In the genomic region with DNA sequence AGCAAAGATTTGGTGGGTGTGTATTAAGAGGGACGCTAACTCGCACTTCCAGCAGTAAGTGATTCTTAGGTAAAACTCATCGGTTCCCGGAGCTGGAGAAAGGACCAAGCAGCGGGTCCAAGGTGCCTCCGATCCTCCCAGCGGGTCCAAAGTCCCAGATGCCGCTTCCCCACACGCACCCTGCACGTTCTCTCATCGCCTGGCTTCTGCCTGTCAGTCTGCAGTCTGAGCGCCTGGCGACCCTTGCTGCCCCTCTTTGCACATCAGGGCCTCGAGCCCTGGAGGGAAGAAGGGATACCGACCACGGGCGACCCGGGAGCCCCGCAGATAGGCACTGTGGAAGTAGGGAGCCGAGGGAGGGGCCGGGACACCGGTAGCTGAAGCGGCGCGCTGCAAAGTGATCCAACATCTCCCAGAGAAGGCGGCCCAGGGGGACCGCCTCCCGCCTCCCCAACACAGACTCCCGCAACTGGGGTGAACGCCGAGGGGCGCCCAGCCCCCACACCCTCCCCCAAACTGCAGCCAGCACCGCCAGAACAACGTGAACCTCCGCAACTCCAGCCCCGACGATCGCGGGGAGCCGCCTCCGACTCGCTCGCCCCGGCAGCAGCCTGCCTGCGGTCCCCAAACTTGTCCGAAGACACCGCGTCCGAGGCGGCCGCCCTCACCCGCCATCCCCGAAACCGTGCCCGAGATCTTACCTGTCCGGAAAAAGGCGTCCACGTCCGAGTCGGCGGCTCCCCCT, we compare ENCODE assay signal across 8 mouse cellular contexts. TPM values are rescaled to one million over a fixed set of nuclear protein-coding genes. Genes with fewer than 3 reads are reported as not detected.
DNase-seq lines count a peak whose midpoint lies in the region; ATAC-seq and TF ChIP-seq lines count a peak whose summit lies in the region.

No protein-coding gene starts in this region.

- DNase-seq in adrenal gland, postnatal 14 days: peak; percentile 42
- DNase-seq in layer of hippocampus, postnatal 36 days: peak; percentile 41 to 46
- peak; percentile 51 for DNase-seq in stomach, postnatal 0 days (ENCODE audit: low spot score)

- H3K4me3 ChIP-seq in erythroblast, embryonic 14.5 days (replicated peaks): peak overlapping the region; percentile 43
- H3K4me3 ChIP-seq in forebrain, embryonic 13.5 days: peak overlapping the region; percentile 94
- H3K4me3 ChIP-seq in hindbrain, embryonic 12.5 days: peak overlapping the region; percentile 91
- peak overlapping the region; percentile 95 for H3K4me3 ChIP-seq in midbrain, embryonic 12.5 days
- peak overlapping the region; percentile 77 for H3K4me3 ChIP-seq in stomach, postnatal 0 days (ENCODE audit: low read depth, low read length)

- under 1% methylated on average over 53 of the region's 61 CpGs for WGBS in forebrain, embryonic 13.5 days
- WGBS in hindbrain, embryonic 12.5 days: under 1% methylated on average over 54 of the region's 61 CpGs
- WGBS in midbrain, embryonic 12.5 days: under 1% methylated on average over 57 of the region's 61 CpGs
- WGBS in stomach, postnatal 0 days: under 1% methylated on average over 52 of the region's 61 CpGs

- no peaks in the 10 kb centered on the region for H3K9me3 ChIP-seq in erythroblast, embryonic 14.5 days (ENCODE audit: control insufficient read depth, low read length)
- H3K9me3 ChIP-seq in forebrain, embryonic 13.5 days (replicated peaks): no peaks in the 10 kb centered on the region
- no peaks in the 10 kb centered on the region for H3K9me3 ChIP-seq in hindbrain, embryonic 12.5 days (replicated peaks)
- H3K9me3 ChIP-seq in midbrain, embryonic 12.5 days: 0 out of 2 replicates have a peak, but pooled peaks cover 2% of the 10 kb centered on the region
- H3K9me3 ChIP-seq in stomach, postnatal 0 days (ENCODE audit: control insufficient read depth, low read length): no peaks in the 10 kb centered on the region

- TF ChIP-seq CTCF in stomach, postnatal 0 days (IDR thresholded peaks at IDR 0.05; ENCODE audit: low read depth): no peak

- peaks cover 77% of the 10 kb centered on the region for H3K27me3 ChIP-seq in erythroblast, embryonic 14.5 days (ENCODE audit: control insufficient read depth)
- no peaks in the 10 kb centered on the region for H3K27me3 ChIP-seq in forebrain, embryonic 13.5 days
- H3K27me3 ChIP-seq in hindbrain, embryonic 12.5 days: no peaks in the 10 kb centered on the region
- no peaks in the 10 kb centered on the region for H3K27me3 ChIP-seq in midbrain, embryonic 12.5 days
- no peaks in the 10 kb centered on the region for H3K27me3 ChIP-seq in stomach, postnatal 0 days (ENCODE audit: control insufficient read depth, insufficient read depth, low read length)

- H3K9ac ChIP-seq in forebrain, embryonic 13.5 days: peak overlapping the region; percentile 98
- H3K9ac ChIP-seq in hindbrain, embryonic 12.5 days: peak overlapping the region; percentile 97
- H3K9ac ChIP-seq in midbrain, embryonic 12.5 days (replicated peaks): peak overlapping the region; percentile 98
- H3K9ac ChIP-seq in stomach, postnatal 0 days (ENCODE audit: low read length): peak overlapping the region; percentile 86

- ATAC-seq in erythroblast, adult 5-6 weeks (replicated peaks; ENCODE audit: low FRiP score, poor library complexity, severe bottlenecking): no peak
- ATAC-seq in forebrain, embryonic 13.5 days: peak; percentile 11
- ATAC-seq in hindbrain, embryonic 12.5 days (ENCODE audit: low FRiP score): peak; percentile 6; the same call in 1 of the 2 replicates
- ATAC-seq in midbrain, embryonic 12.5 days (ENCODE audit: low FRiP score, low read depth): no peak; the same call in 1 of the 2 replicates
- 0 out of 2 replicates have a peak, but pooled peaks have one; percentile 2 for ATAC-seq in stomach, postnatal 0 days (ENCODE audit: low FRiP score, low TSS enrichment)

- TF ChIP-seq EP300 in stomach, postnatal 0 days (optimal IDR thresholded peaks at IDR 0.05): no peak

- H3K27ac ChIP-seq in forebrain, embryonic 13.5 days: peak overlapping the region; percentile 98
- H3K27ac ChIP-seq in hindbrain, embryonic 12.5 days: peak overlapping the region; percentile 98
- peak overlapping the region; percentile 97 for H3K27ac ChIP-seq in midbrain, embryonic 12.5 days (replicated peaks)
- H3K27ac ChIP-seq in stomach, postnatal 0 days (replicated peaks): peak overlapping the region; percentile 86

- H3K36me3 ChIP-seq in erythroblast, embryonic 14.5 days (ENCODE audit: control insufficient read depth): no peaks in the 10 kb centered on the region
- H3K36me3 ChIP-seq in forebrain, embryonic 13.5 days (ENCODE audit: poor library complexity, severe bottlenecking): 0 out of 2 replicates have a peak, but pooled peaks cover 3% of the 10 kb centered on the region
- peaks cover 1% of the 10 kb centered on the region; the same call in 1 of the 2 replicates for H3K36me3 ChIP-seq in hindbrain, embryonic 12.5 days
- H3K36me3 ChIP-seq in midbrain, embryonic 12.5 days: no peaks in the 10 kb centered on the region; the same call in 1 of the 2 replicates
- H3K36me3 ChIP-seq in stomach, postnatal 0 days (ENCODE audit: control insufficient read depth, insufficient read depth, low read length): no peaks in the 10 kb centered on the region

- H3K4me2 ChIP-seq in forebrain, embryonic 13.5 days: peak overlapping the region; percentile 90
- peak overlapping the region; percentile 87 for H3K4me2 ChIP-seq in hindbrain, embryonic 12.5 days (replicated peaks)
- H3K4me2 ChIP-seq in midbrain, embryonic 12.5 days (replicated peaks): peak overlapping the region; percentile 69
- H3K4me2 ChIP-seq in stomach, postnatal 0 days (replicated peaks; ENCODE audit: low read depth): peak overlapping the region; percentile 92

- no peaks in the 10 kb centered on the region for H3K4me1 ChIP-seq in erythroblast, embryonic 14.5 days (ENCODE audit: control insufficient read depth)
- H3K4me1 ChIP-seq in forebrain, embryonic 13.5 days: peaks cover 41% of the 10 kb centered on the region
- peaks cover 31% of the 10 kb centered on the region for H3K4me1 ChIP-seq in hindbrain, embryonic 12.5 days
- peaks cover 35% of the 10 kb centered on the region for H3K4me1 ChIP-seq in midbrain, embryonic 12.5 days
- no peaks in the 10 kb centered on the region; the same call in 1 of the 2 replicates for H3K4me1 ChIP-seq in stomach, postnatal 0 days (replicated peaks; ENCODE audit: control insufficient read depth, insufficient read depth)

RNA-seq across cellular contexts. Expression of gene Kalrn, which starts 0.8 kb away (rescaled TPM):
- 0.13 and 0.15 TPM in 2 replicates for polyA plus RNA-seq in erythroblast, embryonic 14.5 days (2012)
- total RNA-seq in erythroblast, adult 5-6 weeks (2015; ENCODE audit: low replicate concordance): not detected in 2 replicates
- total RNA-seq in erythroblast, adult 5-6 weeks (2017; ENCODE audit: low replicate concordance): 0.84 and 0.94 TPM in 2 replicates
- 12.9 and 20.7 TPM in 2 replicates for total RNA-seq in adrenal gland, postnatal 14 days (2021)
- polyA plus RNA-seq in forebrain, embryonic 13.5 days (2015; fragmentation: Nextera tagmentation; extraction: Ambion mirVana): 31.5 and 34.4 TPM in 2 replicates
- 28.3 and 33.2 TPM in 2 replicates for polyA plus RNA-seq in hindbrain, embryonic 12.5 days (2016; fragmentation: Nextera tagmentation; extraction: Ambion mirVana)
- 100 to 1,000 TPM; 472 to 547 TPM for total RNA-seq in layer of hippocampus, postnatal 36 days (2021)
- polyA plus RNA-seq in midbrain, embryonic 12.5 days (2016; fragmentation: Nextera tagmentation; extraction: Ambion mirVana): 28.9 and 31.9 TPM in 2 replicates
- polyA plus RNA-seq in stomach, postnatal 0 days (2015; fragmentation: Nextera tagmentation; extraction: Ambion mirVana): 14.4 and 16.7 TPM in 2 replicates

Comparison
In these comparisons a context has a peak if more than half of its experiments do, and no peak if none do; other contexts are left out.
1. H3K4me3 ChIP-seq: peak in every context shown above with its lines; median percentile 95 in midbrain, embryonic 12.5 days; 94 in forebrain, embryonic 13.5 days; 91 in hindbrain, embryonic 12.5 days; 77 in stomach, postnatal 0 days; 43 in erythroblast, embryonic 14.5 days.
2. ATAC-seq: peak in forebrain, embryonic 13.5 days (single experiment), hindbrain, embryonic 12.5 days (single experiment) and stomach, postnatal 0 days (single experiment); none in erythroblast, adult 5-6 weeks (single experiment) and midbrain, embryonic 12.5 days (single experiment).
3. RNA of gene Kalrn, which starts 0.8 kb away (polyA plus RNA-seq): 28.3 to 33.2 TPM in hindbrain, embryonic 12.5 days, 31.5 to 34.4 TPM in forebrain, embryonic 13.5 days, 28.9 to 31.9 TPM in midbrain, embryonic 12.5 days and 14.4 to 16.7 TPM in stomach, postnatal 0 days; 0.13 to 0.15 TPM in erythroblast, embryonic 14.5 days; every median in the first group is over 10 times any median in the second.
4. Peak in every context shown above with its lines, with median percentiles within 50 percentile points of each other: DNase-seq, H3K27ac ChIP-seq, H3K4me2 ChIP-seq and H3K9ac ChIP-seq.